In genomic region chr17:24878117-24878397, GRCm38 (mm10) we compare ENCODE assay signal across 8 mouse cellular contexts. TPM values are rescaled to one million over a fixed set of nuclear protein-coding genes. Genes with fewer than 3 reads are reported as not detected.
A peak's percentile ranks its signal among the peaks of the same experiment; 100 is the strongest.
DNase-seq lines count a peak whose midpoint lies in the region.

No protein-coding gene starts in this region.

- peak; percentile 23 for DNase-seq in cerebellum, adult 9-11 months
- DNase-seq in cerebellum, adult 18-20 months: no peak
- peak; percentile 63 for DNase-seq in heart, adult 8-10 months (ENCODE audit: low spot score)
- DNase-seq in kidney, postnatal 4 days: peak; percentile 66 to 78
- peak; percentile 71 for DNase-seq in lung, postnatal 36 days
- DNase-seq in right cerebral cortex, postnatal 36 days (ENCODE audit: low spot score in 2 of 2): no peak
- DNase-seq in T-cell, adult 2 months (ENCODE audit: low spot score): no peak
- DNase-seq in right cerebral cortex, adult 18-20 months: no peak

RNA-seq across cellular contexts. Expression of gene Nubp2, which starts 8.1 kb away (rescaled TPM):
- 10 to 100 TPM; 17.2 to 20.1 (median 19.2) TPM for total RNA-seq in heart, adult 8-10 months (2022)

RNA-seq across cellular contexts. Expression of gene Spsb3, which starts 8.4 kb away (rescaled TPM):
- 10 to 100 TPM; 25.8 to 29.3 (median 27.7) TPM for total RNA-seq in heart, adult 8-10 months (2022)

RNA-seq across cellular contexts. Expression of gene Igfals, which starts 12.3 kb away (rescaled TPM):
- total RNA-seq in heart, adult 8-10 months (2022): 10 to 100 TPM in 2 of 4 experiments, 1 to 10 TPM in 2; 7.8 to 14.5 (median 11.1) TPM

RNA-seq across cellular contexts. Expression of gene Eme2, which starts 16.8 kb away (rescaled TPM):
- 10 to 100 TPM; 19.4 to 23.5 (median 21.1) TPM for total RNA-seq in heart, adult 8-10 months (2022)

RNA-seq across cellular contexts. Expression of gene Mrps34, which starts 16.9 kb away (rescaled TPM):
- 100 to 1,000 TPM in 2 of 4 experiments, 10 to 100 TPM in 2; 88.8 to 125 (median 109) TPM for total RNA-seq in heart, adult 8-10 months (2022)

Comparison
In these comparisons a context has a peak if more than half of its experiments do, and no peak if none do; other contexts are left out.
1. DNase-seq: peak in cerebellum, adult 9-11 months (single experiment), heart, adult 8-10 months (single experiment), kidney, postnatal 4 days (2 of 2) and lung, postnatal 36 days (single experiment); none in cerebellum, adult 18-20 months (0 of 2), right cerebral cortex, postnatal 36 days (0 of 2), T-cell, adult 2 months (single experiment) and right cerebral cortex, adult 18-20 months (single experiment).